Mouse (Mus musculus): ENCODE results near the gene Abhd11. TPM values are rescaled to one million over a fixed set of nuclear protein-coding genes. Genes with fewer than 3 reads are reported as not detected.

Gene Abhd11
- total and polyA plus RNA-seq, 2 experiments from 2014 or later: 60.7 to 81.7 TPM

DNA sequence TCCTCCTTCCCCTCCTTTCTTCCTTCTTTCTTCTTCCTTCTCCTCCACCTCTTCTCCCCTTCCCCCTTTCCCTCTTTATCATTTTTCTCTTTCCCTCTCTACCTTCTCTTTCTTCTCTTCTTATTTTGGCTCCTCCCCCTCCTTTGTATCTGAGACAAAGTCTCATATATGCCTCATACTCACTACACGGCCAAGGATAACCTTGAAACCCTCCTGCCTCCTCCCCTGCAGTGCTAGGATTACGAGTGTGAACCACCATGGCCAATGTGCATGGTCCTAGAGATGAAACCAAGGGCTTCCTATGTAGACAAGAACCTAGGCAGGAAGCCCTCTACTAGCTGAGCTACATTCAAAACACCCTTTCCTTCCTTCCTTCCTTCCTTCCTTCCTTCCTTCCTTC is 34.0 kb upstream of the Abhd11 start:
- Histone ChIP-seq H3K4me1 (ENCODE audit: insufficient read depth, low read length) (no peaks in the 10 kb centered on the region), H3K4me2 (ENCODE audit: low read depth, low read length) (no peak overlapping the region), H3K4me3 (ENCODE audit: low read length) (no peak overlapping the region), H3K36me3 (ENCODE audit: insufficient read depth, low read length) (no peaks in the 10 kb centered on the region), H3K9ac (replicated peaks; ENCODE audit: low read length) (no peak overlapping the region), H3K27me3 (ENCODE audit: insufficient read depth, low read length) (no peaks in the 10 kb centered on the region), H3K9me3 (ENCODE audit: low read length) (no peaks in the 10 kb centered on the region), H3K27ac (no peak overlapping the region)
- ATAC-seq: no peak
- no peak for TF ChIP-seq CTCF (IDR thresholded peaks at IDR 0.05; ENCODE audit: low read depth)
- DNase-seq (ENCODE audit: low spot score): no peak
- 58% methylated on average over 2 of the region's 2 CpGs for WGBS

DNA sequence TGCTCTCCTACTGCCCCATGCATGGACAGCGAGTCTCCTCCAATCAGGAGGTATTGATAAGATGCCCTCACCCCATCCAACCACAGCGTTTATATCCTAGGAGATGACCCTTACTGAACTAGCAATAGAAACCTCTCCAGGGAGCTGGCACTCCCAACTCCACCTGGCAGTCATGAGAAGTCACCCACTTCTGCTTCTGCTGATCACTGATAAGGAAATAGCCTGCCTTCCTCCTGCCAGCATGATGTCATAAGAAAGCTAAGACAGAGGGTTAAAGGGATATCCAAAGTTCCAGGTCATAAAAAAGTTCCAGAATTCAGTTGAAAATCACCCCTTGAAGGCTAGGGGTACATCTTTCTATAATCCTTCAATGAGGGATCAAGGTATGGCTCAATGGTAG is 32.8 kb upstream of the Abhd11 start:
- Histone ChIP-seq H3K27me3 (ENCODE audit: insufficient read depth, low read length) (no peaks in the 10 kb centered on the region), H3K27ac (no peak overlapping the region), H3K9me3 (ENCODE audit: low read length) (no peaks in the 10 kb centered on the region), H3K36me3 (ENCODE audit: insufficient read depth, low read length) (no peaks in the 10 kb centered on the region), H3K9ac (replicated peaks; ENCODE audit: low read length) (no peak overlapping the region), H3K4me2 (ENCODE audit: low read depth, low read length) (no peak overlapping the region), H3K4me1 (ENCODE audit: insufficient read depth, low read length) (no peaks in the 10 kb centered on the region), H3K4me3 (ENCODE audit: low read length) (no peak overlapping the region)
- DNase-seq (ENCODE audit: low spot score) (no peak), ATAC-seq (no peak)
- 85% methylated on average over 2 of the region's 2 CpGs for WGBS
- TF ChIP-seq CTCF (IDR thresholded peaks at IDR 0.05; ENCODE audit: low read depth): no peak

DNA sequence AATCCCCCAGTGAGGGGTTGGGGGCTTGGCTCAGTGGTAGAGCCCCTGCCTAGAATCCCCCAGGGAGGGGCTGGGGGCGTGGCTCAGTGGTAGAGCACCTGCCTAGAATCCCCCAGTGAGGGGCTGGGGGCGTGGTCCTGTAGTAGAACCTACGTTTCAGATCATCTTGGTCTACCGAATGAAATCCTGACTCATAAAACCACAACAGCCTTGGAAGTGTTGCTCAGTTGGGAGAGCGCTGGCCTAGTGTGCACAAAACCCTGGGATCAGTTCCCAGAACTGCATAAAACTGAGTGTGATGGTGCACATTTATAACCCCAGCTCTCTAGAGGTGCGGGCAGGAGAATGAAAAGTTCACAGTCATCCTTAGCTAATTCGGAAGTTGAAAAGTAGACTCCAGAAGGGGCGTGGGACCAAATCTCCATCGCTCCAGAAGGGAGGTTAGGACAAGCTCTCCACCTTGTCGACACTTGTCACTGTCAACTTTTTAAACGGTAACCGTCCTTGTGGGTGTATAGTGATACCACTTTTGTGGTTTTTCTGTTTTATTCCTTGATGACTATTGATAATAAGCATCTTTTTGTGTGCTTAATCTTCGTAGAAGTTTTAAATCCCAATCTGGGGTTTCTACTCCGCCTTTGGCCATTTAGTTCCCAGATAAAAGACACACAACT is 32.2 kb upstream of the Abhd11 start:
- 89% methylated on average over 14 of the region's 14 CpGs for WGBS
- Histone ChIP-seq H3K4me3 (ENCODE audit: low read length) (no peak overlapping the region), H3K4me1 (ENCODE audit: insufficient read depth, low read length) (no peaks in the 10 kb centered on the region), H3K4me2 (ENCODE audit: low read depth, low read length) (no peak overlapping the region), H3K9ac (replicated peaks; ENCODE audit: low read length) (no peak overlapping the region), H3K36me3 (ENCODE audit: insufficient read depth, low read length) (no peaks in the 10 kb centered on the region), H3K27ac (no peak overlapping the region), H3K27me3 (ENCODE audit: insufficient read depth, low read length) (no peaks in the 10 kb centered on the region), H3K9me3 (ENCODE audit: low read length) (no peaks in the 10 kb centered on the region)
- DNase-seq (ENCODE audit: low spot score): no peak
- no peak for ATAC-seq
- no peak for TF ChIP-seq CTCF (IDR thresholded peaks at IDR 0.05; ENCODE audit: low read depth)

DNA sequence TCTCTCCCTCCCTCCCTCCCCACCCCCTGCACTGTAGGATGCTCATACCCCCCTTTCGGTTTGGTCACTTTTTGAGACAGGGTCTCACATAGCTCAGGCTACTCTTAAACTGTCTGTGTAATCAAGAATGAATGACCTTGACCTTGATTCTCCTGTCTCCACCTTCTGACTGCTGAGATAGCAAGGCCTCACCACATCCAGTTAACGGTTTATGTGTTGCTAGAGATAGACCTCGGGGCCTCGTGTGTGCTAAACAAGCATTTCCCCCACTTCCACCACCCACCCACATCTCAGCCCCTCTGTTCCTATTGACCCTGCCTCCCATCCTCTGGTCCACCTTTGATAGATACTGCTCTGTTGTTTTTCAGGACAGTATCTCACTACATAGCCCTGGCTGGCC is 31.1 kb upstream of the Abhd11 start:
- no peak overlapping the region for H3K9ac ChIP-seq (replicated peaks; ENCODE audit: low read length)
- no peak for ATAC-seq
- no peak for TF ChIP-seq CTCF (IDR thresholded peaks at IDR 0.05; ENCODE audit: low read depth)
- H3K4me2 ChIP-seq (ENCODE audit: low read depth, low read length): no peak overlapping the region
- no peaks in the 10 kb centered on the region for H3K9me3 ChIP-seq (ENCODE audit: low read length)
- H3K4me1 ChIP-seq (ENCODE audit: insufficient read depth, low read length): no peaks in the 10 kb centered on the region
- no peak for DNase-seq (ENCODE audit: low spot score)
- 85% methylated on average over 4 of the region's 4 CpGs for WGBS
- H3K27ac ChIP-seq: no peak overlapping the region
- no peaks in the 10 kb centered on the region for H3K27me3 ChIP-seq (ENCODE audit: insufficient read depth, low read length)
- no peak overlapping the region for H3K4me3 ChIP-seq (ENCODE audit: low read length)
- H3K36me3 ChIP-seq (ENCODE audit: insufficient read depth, low read length): no peaks in the 10 kb centered on the region

DNA sequence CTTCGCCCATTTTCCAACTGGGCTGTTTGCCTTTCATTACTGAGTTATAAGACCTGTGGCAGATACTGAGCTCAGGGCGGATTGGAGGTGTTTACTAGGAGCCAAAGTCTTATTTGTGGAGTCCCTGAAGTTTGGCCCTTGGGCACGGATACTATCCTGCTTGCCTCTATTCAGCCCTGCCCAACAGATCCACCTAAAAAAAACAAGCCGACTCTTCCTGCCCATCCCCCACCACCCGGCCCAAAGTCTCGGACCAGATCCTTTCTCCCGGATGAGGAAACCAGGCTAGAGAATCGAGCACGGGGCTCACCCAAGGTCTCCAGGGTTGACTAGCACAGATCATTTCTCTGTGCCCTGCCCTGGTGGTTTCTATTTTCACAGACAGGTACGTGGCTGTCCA is 27.8 kb upstream of the Abhd11 start:
- no peak for TF ChIP-seq CTCF (IDR thresholded peaks at IDR 0.05; ENCODE audit: low read depth)
- Histone ChIP-seq H3K27ac (no peak overlapping the region), H3K36me3 (ENCODE audit: insufficient read depth, low read length) (no peaks in the 10 kb centered on the region), H3K27me3 (ENCODE audit: insufficient read depth, low read length) (peaks cover 17% of the 10 kb centered on the region), H3K4me2 (ENCODE audit: low read depth, low read length) (no peak overlapping the region), H3K4me3 (ENCODE audit: low read length) (no peak overlapping the region), H3K9ac (replicated peaks; ENCODE audit: low read length) (no peak overlapping the region), H3K4me1 (ENCODE audit: insufficient read depth, low read length) (peaks cover 6% of the 10 kb centered on the region; the same call in 1 of the 2 replicates), H3K9me3 (ENCODE audit: low read length) (no peaks in the 10 kb centered on the region)
- no peak for DNase-seq (ENCODE audit: low spot score)
- 70% methylated on average over 10 of the region's 10 CpGs for WGBS
- ATAC-seq: no peak

DNA sequence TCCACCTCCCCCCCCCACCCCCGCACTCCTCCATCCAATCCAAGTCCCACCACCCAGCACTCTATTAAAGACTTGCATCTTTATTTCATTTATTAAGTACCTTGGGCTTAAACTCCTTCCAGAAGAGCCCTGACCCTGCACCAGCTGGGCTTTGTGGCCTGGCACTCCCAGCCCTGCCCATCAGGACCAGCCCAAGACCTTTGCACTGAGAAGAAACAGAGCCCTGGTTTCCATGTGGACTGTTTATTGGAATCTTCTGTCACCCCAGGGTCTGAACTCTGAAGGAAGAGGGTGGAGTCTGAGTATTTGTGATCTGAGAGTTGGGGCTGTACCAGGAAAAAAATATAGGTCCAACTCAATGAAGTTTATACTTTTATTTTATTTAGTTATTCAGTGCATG is 25.8 kb upstream of the Abhd11 start:
- no peak for ATAC-seq
- WGBS: 90% methylated on average over 1 of the region's 1 CpGs

DNA sequence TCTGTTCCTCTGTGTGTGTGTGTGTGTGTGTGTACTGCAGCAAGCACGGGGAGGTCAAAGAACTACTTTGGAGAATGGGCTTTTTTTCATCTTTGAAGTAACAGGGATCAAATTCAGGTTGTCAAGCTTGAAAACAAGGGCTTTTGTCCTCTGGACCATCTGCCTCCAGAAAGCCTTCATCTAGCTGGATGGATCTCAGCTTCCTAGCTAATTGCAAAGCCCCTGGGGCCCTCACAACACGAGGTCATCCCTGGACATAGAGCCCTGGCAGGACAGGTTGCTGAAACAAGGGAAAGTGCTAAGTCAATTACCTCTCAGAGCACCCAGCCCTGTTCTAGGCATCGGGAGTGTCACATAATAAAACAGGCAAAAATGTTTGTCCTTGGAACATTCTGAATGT is 25.2 kb upstream of the Abhd11 start:
- H3K4me3 ChIP-seq (ENCODE audit: low read length): no peak overlapping the region
- no peak for TF ChIP-seq CTCF (IDR thresholded peaks at IDR 0.05; ENCODE audit: low read depth)
- no peak overlapping the region for H3K4me2 ChIP-seq (ENCODE audit: low read depth, low read length)
- H3K36me3 ChIP-seq (ENCODE audit: insufficient read depth, low read length): no peaks in the 10 kb centered on the region
- no peak for DNase-seq (ENCODE audit: low spot score)
- H3K4me1 ChIP-seq (ENCODE audit: insufficient read depth, low read length): peaks cover 6% of the 10 kb centered on the region
- H3K27me3 ChIP-seq (ENCODE audit: insufficient read depth, low read length): peaks cover 35% of the 10 kb centered on the region
- no peaks in the 10 kb centered on the region for H3K9me3 ChIP-seq (ENCODE audit: low read length)
- no peak for ATAC-seq
- H3K27ac ChIP-seq: no peak overlapping the region
- 10% methylated on average over 3 of the region's 3 CpGs for WGBS
- H3K9ac ChIP-seq (replicated peaks; ENCODE audit: low read length): no peak overlapping the region

More for the DNA sequence above, 25.8 kb upstream of the Abhd11 start:
- H3K9me3 ChIP-seq (ENCODE audit: low read length): no peaks in the 10 kb centered on the region
- H3K4me3 ChIP-seq (ENCODE audit: low read length): no peak overlapping the region
- no peak overlapping the region for H3K4me2 ChIP-seq (ENCODE audit: low read depth, low read length)
- TF ChIP-seq CTCF (IDR thresholded peaks at IDR 0.05; ENCODE audit: low read depth): no peak
- no peak overlapping the region for H3K9ac ChIP-seq (replicated peaks; ENCODE audit: low read length)
- DNase-seq (ENCODE audit: low spot score): no peak
- H3K36me3 ChIP-seq (ENCODE audit: insufficient read depth, low read length): no peaks in the 10 kb centered on the region
- H3K27ac ChIP-seq: no peak overlapping the region
- peaks cover 30% of the 10 kb centered on the region for H3K27me3 ChIP-seq (ENCODE audit: insufficient read depth, low read length)
- H3K4me1 ChIP-seq (ENCODE audit: insufficient read depth, low read length): peaks cover 6% of the 10 kb centered on the region
